Mouse (Mus musculus) adrenal gland, adult 8-10 months (tissue): ENCODE data around the gene Hoxd3. TPM values are rescaled to one million over a fixed set of nuclear protein-coding genes. Genes with fewer than 3 reads are reported as not detected.

ENCODE experiments used
- DNase-seq: peaks from one replicate; pipeline ENCODE4 v3.0.0; 2022
- total RNA-seq, 4 experiments: library from RNA; stranded (reverse); gene quantifications; 2 replicates each; pipeline ENCODE4 v1.2.4; 2022

The Hoxd3 gene
- total RNA-seq, 4 experiments from 2014 or later, result 0.73 to 1.9 (median 1.5) TPM

DNA sequence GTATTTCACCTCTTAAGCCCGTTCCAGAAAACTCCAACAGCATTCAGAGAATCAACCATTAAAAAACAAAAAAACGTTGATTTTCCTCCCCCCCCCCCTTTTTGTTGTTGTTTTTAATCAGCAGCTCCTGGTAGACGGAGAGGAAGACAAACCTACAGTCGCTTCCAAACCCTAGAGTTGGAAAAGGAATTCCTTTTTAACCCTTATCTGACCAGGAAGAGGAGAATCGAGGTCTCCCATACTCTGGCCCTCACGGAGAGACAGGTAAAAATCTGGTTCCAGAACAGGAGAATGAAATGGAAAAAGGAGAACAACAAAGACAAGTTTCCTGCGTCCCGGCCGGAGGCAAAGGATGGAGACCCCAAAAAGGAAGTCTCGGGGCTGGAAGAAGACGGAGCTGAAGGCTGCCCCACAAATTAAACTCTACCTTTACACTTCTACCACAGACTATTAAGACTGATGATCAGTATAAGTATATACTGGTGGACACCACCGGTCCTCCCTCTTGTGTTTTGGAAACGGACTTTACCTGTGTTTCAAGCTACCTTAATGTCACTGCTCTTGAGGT is 5.2 kb upstream of the Hoxd3 start:
- DNase-seq, result no peak

DNA sequence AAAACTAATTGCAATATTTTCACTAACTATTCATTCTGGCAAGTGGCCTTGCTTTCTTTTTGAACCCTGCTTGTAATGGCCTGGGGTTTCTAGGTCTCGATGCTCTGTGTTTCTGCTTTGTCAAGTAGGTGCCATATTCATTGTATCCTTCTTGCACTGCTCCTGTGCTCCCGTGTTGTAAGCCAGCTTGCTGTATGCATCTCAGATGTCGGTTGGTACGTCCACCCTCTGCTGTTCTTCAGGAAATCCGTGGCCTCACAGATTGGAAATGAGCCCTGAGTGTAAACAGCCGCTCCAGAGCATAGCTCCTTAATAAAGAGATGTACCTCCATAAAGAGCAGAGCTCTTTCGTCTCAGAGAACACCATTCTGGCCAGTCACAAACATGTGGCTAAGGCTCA is 4.1 kb upstream of the Hoxd3 start:
- DNase-seq, result no peak

DNA sequence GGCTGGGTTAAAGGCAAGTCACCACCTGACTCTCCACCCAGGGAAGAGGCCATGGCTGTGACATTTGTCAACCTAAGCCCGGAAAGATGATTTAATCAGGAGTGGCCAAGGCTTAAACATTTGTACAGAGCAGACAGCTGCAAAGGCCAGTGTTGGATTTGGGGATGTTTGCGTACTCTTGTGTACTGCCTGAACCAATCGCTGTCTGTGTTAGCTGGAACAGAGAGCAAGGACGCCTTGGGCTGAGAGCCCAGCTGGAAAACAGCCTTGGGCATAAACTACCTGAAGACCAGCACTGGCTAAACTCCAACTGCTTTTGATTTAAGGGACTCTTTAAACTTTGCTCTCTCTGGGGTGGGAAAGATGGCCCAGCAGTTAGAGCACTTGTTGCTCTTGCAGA is 3.1 kb upstream of the Hoxd3 start:
- peak; percentile 70 for DNase-seq

DNA sequence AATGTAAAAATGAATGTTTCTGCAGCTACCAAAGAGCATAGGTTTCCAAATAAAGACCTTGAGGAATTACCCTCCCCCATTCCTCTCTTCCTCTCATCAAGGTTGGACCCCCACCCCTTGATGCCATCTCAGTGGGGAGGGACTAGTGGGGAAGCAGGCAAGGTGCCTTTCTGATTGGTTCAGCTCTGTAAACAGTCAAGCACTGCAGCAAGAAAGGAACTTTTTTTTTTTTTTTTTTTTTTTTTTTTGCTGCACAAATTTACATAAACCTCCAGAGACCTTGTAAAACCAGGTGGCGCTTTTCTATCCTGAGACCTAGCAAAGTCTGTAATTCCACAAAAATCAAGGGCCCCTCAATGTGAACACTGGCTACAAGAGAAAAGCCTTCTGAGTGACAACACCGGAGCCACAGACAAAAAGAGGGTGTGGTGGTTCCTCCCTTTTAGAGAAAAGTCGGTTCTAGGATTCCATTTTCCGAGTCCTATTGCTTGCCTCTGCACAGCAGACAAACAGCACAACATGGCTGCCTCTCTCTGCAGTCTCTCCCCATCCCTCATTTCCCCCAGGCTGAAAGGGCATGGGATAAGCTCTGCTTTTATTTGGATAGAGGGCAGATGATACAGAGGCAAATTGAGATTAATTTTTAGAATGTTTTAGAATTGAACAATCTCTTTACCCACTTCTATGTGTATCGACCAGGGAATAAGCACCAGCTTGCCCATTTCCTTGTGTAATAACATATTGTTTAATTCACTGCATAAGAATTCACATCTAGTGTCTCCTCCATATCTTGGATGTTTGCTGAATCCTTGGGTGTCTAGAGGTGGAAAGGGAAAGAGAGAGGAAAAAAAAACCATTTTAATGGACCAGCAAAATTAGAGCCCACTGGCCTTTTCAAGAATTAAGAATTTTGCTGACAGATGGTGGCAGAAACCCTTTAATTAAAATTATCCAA is 2.0 kb upstream of the Hoxd3 start:
- no peak for DNase-seq

DNA sequence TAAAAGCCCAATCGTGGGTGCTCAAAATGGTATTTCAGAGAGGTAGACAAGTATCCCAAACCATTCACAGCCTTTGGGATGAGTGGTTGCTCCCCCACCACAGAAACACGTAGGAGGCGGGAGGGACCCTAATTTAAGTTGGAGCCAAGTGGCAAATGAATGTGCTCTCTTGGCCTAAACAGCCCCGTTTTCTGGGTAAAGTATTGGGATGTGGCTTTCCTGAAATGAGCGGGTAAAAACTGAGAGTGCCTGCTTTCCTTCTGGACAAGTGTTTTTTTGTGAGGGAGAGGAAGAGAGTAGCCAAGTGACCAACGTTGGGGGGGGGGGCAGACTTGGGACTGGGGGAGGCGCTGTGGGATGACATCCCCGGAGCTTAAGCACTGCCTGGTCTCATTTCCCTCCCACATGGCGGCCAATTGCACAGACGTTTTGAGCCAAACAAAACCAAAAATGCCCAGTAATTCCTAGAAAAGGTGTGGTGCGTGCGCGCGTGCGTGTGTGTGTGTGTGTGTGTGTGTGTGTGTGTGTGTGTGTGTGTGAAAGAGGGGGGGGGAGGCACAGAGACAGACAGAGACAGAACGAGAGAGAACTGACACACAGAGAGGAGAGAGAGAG is 691 bp upstream of the Hoxd3 start:
- DNase-seq, result no peak

DNA sequence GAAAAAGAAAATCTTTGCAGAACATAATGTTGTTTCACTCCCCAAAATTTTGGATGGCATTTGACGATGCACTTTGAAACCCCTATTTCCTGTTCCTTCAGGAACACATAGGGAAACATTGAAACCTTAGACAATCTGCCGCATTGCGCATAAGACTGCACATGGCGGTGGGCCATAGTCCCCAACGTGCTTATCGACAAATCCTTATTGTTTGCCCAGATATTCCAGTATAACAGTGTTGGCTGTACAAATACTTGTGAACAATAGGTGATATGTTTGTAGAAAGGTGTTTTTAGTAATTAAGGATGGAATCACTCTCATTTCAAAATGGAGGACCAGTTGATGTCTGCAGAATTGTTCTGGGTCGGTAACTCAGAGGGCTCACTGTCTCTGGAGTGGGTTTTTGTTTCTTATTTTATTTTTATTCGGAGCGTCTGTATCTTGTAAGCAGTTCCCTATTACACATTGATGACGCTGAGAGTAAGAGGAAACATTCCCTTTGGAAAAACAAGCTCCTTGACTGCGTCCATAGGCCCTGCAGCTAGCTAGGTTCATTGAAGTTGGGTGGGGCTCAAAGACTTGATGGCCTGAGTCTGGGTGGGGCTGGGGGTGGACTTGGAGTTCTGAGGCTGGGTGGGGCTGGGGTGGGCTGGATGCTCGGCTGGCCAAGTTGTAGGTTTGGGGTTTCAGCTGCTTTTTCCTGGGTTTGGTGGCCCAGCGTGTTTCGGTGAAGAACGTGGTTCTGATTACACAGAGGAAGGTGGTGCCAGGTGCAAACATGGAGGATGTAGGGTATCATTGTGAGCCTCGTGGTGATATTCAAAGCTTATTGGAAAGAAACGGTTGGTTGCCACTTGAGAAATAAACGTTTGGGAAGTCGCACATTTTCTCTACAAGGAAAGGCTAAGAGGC is 1.8 kb downstream of the Hoxd3 start:
- no peak for DNase-seq

DNA sequence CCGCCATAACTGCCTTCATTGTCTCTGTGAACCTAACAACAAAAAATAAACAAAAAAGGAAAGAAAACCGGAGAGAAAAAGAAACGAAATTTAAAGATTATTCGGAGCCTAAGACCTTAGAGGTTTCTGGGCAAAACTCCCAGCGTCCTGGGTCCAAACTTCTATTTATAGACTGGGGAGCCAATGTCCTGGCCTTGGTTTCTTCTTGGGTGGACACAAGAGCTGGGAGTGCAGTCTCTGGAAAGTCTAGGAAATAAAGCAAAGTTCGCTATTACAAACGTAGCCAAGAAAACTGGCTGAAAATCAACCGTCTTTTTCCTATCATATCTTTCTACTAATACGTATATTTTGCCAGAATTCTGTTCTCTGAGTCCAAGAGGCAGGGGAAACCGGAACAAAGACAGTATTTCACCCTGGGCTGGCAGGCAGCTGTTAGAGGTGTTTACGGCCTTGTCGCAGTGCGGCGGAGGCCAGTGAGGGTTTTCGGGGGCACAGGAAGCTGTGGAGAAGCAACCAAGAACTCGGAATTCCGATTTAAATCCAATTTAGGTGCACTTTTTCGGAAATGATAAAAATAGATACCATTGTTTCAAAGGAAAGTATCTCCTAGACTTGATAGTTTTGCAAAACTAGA is 2.5 kb downstream of the Hoxd3 start:
- DNase-seq, result no peak

DNA sequence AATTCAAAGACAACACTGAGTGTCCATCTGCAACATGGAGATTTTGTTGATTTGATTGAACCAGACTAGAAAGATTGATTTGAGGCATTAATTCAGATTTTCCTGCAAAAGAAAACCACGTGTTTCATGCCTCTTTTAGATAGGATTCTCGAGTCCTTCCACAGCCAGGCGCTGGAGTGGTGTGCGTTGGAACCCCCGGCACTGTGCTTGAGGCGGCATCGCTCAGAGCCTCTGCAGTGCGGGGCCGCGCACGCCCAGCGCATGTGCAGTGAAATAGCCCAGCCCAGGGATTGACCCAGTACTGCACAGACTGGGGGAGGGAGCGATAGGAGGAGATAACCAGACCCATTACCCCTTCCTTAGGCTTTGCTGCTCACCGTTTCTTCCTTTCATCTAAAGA is 3.2 kb downstream of the Hoxd3 start:
- peak; percentile 45 for DNase-seq

DNA sequence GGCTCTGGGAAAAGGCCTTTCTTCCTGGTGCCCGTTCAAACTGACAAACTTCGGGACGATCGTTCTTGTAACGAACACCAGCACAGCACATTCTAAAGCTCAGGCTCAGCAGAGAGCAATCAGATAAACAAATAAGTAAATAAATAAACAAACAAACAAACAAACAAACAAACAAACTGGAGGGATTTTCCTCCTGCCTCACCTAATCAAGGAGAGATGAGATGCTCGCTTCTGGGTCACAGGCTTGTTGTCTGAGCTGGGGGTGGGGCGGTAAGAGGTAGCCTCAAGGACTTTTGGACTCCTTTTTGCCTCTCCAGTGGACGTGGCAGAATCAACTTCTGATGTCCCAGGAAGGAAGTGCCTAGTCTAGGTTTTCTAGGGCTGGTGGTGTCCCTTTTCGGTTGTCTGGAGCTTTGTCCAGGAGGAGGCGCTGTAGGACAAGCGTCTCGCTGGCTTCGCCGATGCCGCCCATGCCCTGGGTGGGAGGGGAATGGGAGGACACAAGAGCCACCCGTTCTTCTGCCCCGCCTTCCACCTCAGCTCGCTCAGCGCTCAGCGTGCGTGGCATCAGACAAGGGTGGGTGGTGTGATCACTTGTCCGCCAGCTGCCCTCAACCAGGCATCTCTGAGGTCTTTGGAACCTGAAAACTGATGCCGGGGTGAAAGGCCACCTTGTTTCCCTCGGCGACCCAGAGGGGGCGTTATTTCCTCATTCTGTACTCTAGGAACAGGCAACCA is 3.9 kb downstream of the Hoxd3 start:
- peak; percentile 88 for DNase-seq

DNA sequence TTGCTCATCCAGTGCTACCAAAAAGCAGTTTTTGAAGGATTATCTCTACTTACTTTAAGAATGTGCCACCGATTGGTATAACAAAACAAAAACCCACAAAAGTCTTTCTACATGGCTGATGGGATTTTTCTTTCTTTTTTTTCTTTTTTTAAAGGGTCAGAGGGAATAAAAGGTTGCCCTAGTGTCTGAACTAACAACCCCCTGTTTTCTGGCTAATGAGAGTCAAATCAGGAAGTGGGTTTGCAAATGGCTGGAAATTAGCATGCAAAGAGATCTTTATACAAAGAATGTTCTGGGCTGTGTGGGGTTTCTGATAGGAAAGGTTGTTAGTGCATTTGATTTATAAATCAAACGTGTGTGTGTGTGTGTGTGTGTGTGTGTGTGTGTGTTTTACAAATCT is 8.7 kb downstream of the Hoxd3 start:
- no peak for DNase-seq

DNA sequence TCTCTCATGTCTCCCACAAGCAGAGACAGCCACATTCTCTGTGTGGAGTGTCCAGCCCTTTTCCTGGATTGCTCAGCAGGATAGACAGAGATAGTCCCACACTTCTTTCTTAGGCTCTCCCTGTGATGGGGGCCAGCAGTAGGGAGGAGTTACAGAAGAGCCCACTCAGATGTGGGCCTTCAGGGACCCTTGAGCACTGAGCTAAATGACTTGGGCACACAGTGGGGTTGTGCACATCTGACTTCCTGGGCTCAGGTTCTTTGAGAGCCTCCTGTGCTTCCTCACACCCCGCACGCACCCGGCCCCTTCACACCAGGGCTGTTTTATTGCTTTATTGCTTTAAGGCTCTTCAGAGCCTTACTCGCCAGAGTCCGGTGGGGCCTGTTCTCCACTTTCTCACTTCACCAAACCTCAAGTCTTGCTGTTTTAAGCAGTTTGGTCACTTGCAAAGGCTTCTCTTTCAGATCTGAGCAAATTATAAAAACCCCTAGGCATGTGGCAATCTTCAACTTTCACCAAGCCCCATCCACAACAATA is 9.3 kb downstream of the Hoxd3 start:
- DNase-seq, result no peak

DNA sequence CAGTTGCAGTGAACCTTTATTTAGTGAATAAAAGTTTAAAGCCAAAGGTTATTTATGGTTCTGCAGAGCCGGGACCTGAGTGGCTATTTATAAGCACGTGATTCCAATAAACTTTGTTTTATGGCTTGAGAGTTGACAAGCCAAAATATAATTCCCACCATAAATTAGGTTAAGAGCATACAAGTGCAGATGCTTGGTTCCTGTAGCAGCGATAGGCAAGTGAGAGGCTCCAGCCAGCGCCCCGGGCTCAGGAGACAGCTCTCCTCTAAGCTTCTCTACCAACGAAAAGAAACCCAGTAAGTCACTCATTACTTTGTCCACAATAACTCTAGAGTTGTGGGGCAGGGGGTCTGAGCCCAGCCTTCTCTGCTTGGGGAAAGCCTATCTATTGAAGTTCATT is 10.2 kb downstream of the Hoxd3 start:
- no peak for DNase-seq

DNA sequence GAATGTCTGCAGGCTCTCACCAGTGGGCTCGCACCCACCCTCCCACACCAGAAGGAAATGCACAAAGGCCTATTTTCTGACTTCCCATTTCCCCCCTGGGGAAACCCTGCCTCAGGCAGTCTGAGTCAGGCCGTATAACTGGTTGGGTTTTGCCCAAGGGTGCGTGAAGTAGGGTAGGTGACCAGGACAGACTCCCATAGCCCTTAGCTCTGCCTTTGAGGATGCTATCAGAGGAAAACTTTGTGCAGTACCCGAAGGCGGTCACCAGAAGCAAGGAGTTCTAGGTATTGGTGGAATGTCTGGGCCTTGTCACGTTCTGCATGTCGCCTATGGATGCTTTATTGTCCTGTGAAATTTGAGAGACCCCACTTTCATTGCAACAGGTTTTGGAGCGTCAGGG is 11.2 kb downstream of the Hoxd3 start:
- no peak for DNase-seq

DNA sequence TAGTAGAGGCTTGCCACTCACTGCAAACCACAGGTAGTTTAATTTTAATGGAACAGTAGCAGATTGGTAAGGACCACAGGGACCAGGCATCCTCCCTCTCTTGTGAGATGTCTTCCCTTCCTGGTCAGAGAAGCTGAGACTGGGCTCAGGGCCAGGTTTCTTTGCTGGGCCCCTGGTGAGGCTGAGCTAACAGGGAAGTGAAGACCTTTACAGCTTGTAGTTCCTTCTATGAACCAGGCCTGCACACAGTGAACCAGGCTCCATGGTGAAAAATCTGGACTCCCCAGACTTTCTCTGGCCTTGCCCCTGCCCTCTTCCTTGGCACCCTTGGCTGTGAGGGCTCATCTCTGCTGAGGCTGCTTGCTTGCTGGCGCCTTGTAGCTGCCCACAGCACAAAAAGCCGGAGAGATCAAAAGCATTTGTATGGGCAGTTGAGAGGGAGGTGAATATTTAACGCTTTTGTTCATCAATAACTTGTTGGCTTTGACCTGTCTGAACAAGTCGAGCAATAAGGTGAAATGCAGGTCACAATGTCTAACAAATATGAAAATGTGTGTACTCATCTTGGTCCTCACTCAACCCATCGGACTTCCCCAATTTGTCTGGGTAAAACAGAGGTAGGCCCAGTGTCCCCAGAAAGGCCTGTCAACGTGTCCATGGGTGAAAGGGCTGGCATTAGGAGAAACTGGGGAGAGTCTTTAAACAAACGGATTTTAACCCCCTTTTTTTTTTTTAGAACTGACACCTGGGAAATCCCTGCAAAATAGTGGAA is 12.7 kb downstream of the Hoxd3 start:
- no peak for DNase-seq

DNA sequence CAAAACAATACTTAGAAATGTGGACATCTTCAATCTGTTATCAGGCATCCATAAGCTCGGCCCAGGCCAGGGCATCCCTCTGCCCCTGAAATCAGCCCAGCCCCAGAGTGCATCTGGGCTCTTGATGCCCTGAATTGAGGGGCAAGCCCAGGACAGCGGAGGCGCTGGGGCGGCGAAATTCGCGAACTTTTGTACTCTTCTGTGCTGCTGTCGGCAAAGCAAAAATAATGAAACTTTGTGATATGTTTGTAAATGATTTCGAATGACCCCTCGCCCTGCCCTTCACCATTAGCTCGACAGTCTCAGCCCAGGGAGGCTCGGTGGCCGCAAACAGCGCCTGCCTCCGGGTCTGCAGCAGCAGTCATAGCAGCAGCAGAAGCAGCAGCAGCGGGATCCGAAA is 13.4 kb downstream of the Hoxd3 start:
- DNase-seq, result no peak

DNA sequence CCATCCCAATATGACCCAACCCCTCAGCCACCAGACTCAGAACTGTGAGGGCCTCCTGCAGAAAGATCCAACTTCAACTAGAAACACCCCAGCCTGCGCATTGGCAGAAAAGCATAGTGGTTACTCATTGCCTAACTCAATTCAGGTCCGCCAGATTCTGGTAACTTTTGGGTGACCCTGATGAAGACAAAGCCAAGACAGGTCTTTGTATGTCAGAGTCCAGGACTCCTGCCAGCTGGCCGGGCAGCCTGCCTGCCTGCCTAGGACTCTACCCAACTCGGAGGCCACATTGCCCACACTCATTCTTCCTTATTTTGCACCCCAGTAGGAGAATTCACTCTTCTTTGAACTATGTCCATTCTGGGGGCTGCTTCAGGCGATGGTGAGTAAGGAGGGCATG is 14.8 kb downstream of the Hoxd3 start, which contains the start of gene Gm28230:
Gene Gm28230, plus strand, starts transcription at position 178 of the 400 bp plus-strand sequence.
- no peak for DNase-seq

DNA sequence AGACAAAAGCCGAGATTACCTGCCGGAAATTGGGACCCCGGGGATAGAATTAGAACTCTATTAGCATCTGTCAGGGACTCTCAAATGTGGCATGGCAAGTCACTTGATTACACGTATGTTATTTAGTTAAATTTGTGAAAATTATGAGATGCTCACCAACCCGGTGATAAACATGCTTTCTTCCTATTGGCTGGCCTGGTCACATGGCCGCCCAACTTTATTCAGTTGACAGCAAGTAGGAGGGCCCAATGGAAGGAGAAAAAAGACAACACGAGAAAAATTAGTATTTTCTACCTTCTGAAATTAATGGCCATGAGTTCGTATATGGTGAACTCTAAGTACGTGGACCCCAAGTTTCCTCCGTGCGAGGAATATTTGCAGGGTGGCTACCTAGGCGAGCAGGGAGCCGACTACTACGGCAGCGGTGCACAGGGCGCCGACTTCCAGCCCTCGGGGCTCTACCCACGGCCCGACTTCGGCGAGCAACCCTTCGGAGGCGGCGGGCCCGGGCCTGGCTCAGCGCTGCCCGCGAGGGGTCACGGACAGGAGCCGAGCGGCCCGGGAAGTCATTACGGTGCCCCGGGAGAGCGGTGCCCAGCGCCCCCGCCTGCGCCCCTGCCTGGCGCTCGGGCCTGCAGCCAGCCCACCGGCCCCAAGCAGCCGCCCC is 15.4 kb downstream of the Hoxd3 start:
- no peak for DNase-seq

DNA sequence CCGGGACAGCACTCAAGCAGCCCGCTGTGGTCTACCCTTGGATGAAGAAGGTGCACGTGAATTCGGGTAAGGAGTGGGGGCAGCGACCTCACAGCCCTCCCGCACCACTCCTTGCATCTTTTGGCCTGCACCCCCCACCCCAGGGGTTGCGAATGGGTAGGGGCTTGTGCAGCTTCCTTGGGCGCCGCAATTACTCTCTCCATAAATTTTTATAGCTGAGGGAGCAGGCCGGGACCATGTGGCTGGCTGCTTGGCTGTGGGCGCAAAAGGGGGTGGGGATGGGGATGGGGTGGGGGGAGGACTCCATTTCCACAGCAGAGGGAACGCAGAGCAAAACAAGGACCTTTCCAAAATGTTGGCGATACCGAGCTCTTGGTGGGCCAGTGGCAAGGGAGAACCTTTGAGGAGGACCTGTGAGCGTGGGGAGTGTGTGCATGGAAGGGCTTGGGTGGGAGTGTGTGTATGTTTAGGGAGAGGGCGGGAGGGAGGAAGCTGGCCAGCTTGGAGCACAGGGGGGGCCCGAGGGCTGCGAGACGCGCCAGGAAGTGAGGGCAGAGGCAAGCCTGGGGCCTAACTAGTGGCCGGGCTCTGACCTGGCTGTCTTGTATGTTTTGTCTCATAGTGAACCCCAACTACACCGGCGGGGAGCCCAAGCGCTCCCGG is 16.0 kb downstream of the Hoxd3 start:
- DNase-seq, result no peak

DNA sequence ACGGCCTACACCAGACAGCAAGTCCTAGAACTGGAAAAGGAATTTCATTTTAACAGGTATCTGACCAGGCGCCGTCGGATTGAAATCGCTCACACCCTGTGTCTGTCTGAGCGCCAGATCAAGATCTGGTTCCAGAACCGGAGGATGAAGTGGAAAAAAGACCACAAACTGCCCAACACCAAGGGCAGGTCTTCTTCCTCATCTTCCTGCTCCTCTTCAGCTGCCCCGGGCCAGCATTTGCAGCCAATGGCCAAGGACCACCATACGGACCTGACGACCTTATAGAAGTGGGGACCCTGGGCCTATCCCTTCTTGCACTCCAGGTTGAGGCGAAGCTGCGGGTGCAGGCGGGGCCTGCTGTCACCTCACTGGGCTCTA is 16.6 kb downstream of the Hoxd3 start:
- no peak for DNase-seq
